Mouse (Mus musculus) heart, postnatal 0 days (tissue): ENCODE measurements around the gene Chdh.

Experiments
- CTCF ChIP-seq: IDR thresholded peaks from 2 replicates; pipeline ENCODE4 v1.5.1; 2016; ENCODE audit warnings: antibody characterized with exemption, control low read depth, low read depth
- EP300 ChIP-seq: IDR thresholded peaks from 2 replicates; pipeline ENCODE4 v1.6.1; 2016; ENCODE audit warnings: antibody characterized with exemption, low read depth

DNA sequence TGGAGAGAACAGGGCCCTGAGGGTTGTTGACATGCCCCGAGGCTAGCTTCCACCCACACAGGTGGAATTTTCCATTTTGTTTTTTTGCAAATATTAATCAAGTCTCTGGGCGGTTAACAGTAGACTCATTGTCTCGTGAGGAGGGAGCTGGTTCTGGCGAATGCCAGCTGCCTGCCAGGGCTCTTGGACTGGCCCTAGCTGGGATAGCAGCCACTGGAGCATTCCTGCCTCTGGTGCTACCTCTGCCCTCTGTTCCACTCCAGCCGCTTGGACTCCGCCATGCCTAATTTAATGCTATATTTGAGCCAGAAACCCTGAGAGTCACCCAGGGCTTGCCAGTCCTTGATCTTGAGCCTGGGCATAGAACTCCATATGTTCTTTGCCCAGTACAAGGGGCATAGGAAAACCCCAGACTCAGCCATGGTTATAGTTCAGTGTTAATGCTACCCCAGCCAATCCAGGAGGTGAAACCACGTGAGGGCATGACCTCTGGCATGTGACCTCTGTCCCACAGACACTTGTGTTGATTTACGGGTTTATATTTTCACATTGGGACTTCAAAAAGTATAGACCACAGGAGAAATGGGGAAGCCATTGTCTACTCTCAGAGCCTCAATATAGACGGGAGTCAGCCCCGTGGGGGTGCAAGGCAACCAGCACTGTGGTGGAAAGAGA lies 3.2 kb downstream of the Chdh start:
- TF ChIP-seq CTCF (no peak), EP300 (no peak)
